Mouse (Mus musculus): ENCODE measurements around the gene Gstp3. TPM values are rescaled to one million over a fixed set of nuclear protein-coding genes. Genes with fewer than 3 reads are reported as not detected.

Gstp3 gene
- total RNA-seq, 2 experiments from 2014 or later, result not detected

DNA sequence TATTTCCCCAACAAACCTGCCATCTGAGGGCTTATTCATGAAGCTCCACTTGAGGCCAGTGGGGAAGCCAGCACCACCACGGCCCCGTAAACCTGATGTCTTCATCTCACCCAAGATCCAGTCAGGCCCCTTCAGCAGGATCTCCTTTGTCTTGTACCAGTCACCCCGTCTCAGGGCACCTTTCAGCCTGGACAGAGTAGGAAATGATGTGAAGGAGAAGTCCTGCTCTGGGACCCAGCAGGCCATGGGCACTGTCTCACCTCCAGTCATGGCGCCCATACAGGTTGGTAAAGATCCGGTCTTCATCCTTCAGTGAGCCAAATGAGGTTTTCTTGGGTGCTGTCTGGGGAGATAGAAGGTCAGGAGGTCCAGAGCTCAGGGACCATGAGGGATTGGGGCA lies 48.3 kb downstream of the Gstp3 start:
- intact Hi-C loops (cut with DNase I), result loop anchor here (1.0 kb wide), 1 partner anchor 10 kb away; no protein-coding TSS in a partner anchor

More for the DNA sequence above, 48.3 kb downstream of the Gstp3 start:
- DNase-seq, result no peak

Other genes starting within 250 kb of the Gstp3 start
- gene Chka, start 207.8 kb downstream of the Gstp3 start, total RNA-seq (2021), result 10 to 100 TPM; 10.5 to 11.5 TPM
- gene Tcirg1, start 152.4 kb downstream of the Gstp3 start, total RNA-seq (2021), result 10 to 100 TPM in 1 of 2 experiments, 1 to 10 TPM in 1; 9.1 to 17.7 TPM
- gene Ndufs8, start 146.8 kb downstream of the Gstp3 start, total RNA-seq (2021), result 100 to 1,000 TPM; 508 to 532 TPM
- 1 to 10 TPM; 1.5 to 1.6 TPM for gene Aldh3b1, start 129.8 kb downstream of the Gstp3 start, total RNA-seq (2021)
- gene Unc93b1, start 124.4 kb downstream of the Gstp3 start, total RNA-seq (2021), result 10 to 100 TPM; 16.9 to 20.6 TPM
- under 1 TPM; 0.38 to 0.56 TPM for gene Aldh3b3, start 100.9 kb downstream of the Gstp3 start, total RNA-seq (2021)
- gene Aldh3b2, start 87.2 kb downstream of the Gstp3 start, total RNA-seq (2021), result under 1 TPM in 1 of 2 experiments, not detected in 1; 0.39 TPM
- 10 to 100 TPM; 22.8 to 24.4 TPM for gene Acy3, start 73.0 kb downstream of the Gstp3 start, total RNA-seq (2021)
- not detected for gene Tbx10, start 66.8 kb downstream of the Gstp3 start, total RNA-seq (2021)
- 100 to 1,000 TPM; 126 to 140 TPM for gene Nudt8, start 59.0 kb downstream of the Gstp3 start, total RNA-seq (2021)
- gene Gm49405, start 58.9 kb downstream of the Gstp3 start, total RNA-seq (2021), result 1 to 10 TPM; 1.3 to 1.4 TPM
- gene Doc2g, start 56.3 kb downstream of the Gstp3 start, total RNA-seq (2021), result 100 to 1,000 TPM; 174 to 196 TPM
- gene Ndufv1, start 46.8 kb downstream of the Gstp3 start, total RNA-seq (2021), result 1,000 to 10,000 TPM; 1,111 to 1,164 TPM
- 100 to 1,000 TPM; 339 to 350 TPM for gene Gstp1, start 21.6 kb downstream of the Gstp3 start, total RNA-seq (2021)
- 100 to 1,000 TPM; 120 to 124 TPM for gene Gstp2, start 13.5 kb downstream of the Gstp3 start, total RNA-seq (2021)
- gene Cabp2, start 22.0 kb upstream of the Gstp3 start, total RNA-seq (2021), result not detected
- 10 to 100 TPM; 35.3 to 39.1 TPM for gene Cdk2ap2, start 37.6 kb upstream of the Gstp3 start, total RNA-seq (2021)
- gene Pitpnm1, start 40.4 kb upstream of the Gstp3 start, total RNA-seq (2021), result 10 to 100 TPM; 20.7 to 22.9 TPM
- 10 to 100 TPM; 56.8 to 64.0 TPM for gene Aip, start 66.3 kb upstream of the Gstp3 start, total RNA-seq (2021)
- gene Gpr152, start 80.2 kb upstream of the Gstp3 start, total RNA-seq (2021), result not detected
- gene Cabp4, start 84.5 kb upstream of the Gstp3 start, total RNA-seq (2021), result under 1 TPM in 1 of 2 experiments, not detected in 1; 0.19 TPM
- 10 to 100 TPM; 52.4 to 55.6 TPM for gene Coro1b, start 89.0 kb upstream of the Gstp3 start, total RNA-seq (2021)
- 1 to 10 TPM; 1.1 to 1.3 TPM for gene Ptprcap, start 94.0 kb upstream of the Gstp3 start, total RNA-seq (2021)
- 10 to 100 TPM; 16.4 to 18.8 TPM for gene Rps6kb2, start 103.8 kb upstream of the Gstp3 start, total RNA-seq (2021)
- 10 to 100 TPM; 29.4 to 33.7 TPM for gene Carns1, start 115.9 kb upstream of the Gstp3 start, total RNA-seq (2021)
- 10 to 100 TPM in 1 of 2 experiments, 1 to 10 TPM in 1; 6.6 to 11.1 TPM for gene Tbc1d10c, start 131.7 kb upstream of the Gstp3 start, total RNA-seq (2021)
- gene Ppp1ca, start 132.5 kb upstream of the Gstp3 start, total RNA-seq (2021), result 100 to 1,000 TPM; 326 to 332 TPM
- 1 to 10 TPM; 5.2 to 5.3 TPM for gene Rad9a, start 142.1 kb upstream of the Gstp3 start, total RNA-seq (2021)
- 1 to 10 TPM in 1 of 2 experiments, under 1 TPM in 1; 0.51 to 1.2 TPM for gene Clcf1, start 154.7 kb upstream of the Gstp3 start, total RNA-seq (2021)
- not detected for gene AC109138.7, start 154.8 kb upstream of the Gstp3 start, total RNA-seq (2021)
- 10 to 100 TPM; 11.9 to 13.7 TPM for gene Pold4, start 172.3 kb upstream of the Gstp3 start, total RNA-seq (2021)
- gene Ssh3, start 209.6 kb upstream of the Gstp3 start, total RNA-seq (2021), result 1 to 10 TPM; 7.2 to 8.6 TPM
- gene Ankrd13d, start 223.6 kb upstream of the Gstp3 start, total RNA-seq (2021), result under 1 TPM; 0.51 to 0.80 TPM
- 10 to 100 TPM; 47.5 to 50.4 TPM for gene Grk2, start 246.7 kb upstream of the Gstp3 start, total RNA-seq (2021)

Measured in heart, postnatal 36 days (tissue).